Mouse (Mus musculus) brown adipose tissue, adult 24 weeks (tissue): Measurements from ENCODE around the gene Gm10188. TPM values are rescaled to one million over a fixed set of nuclear protein-coding genes. Genes with fewer than 3 reads are reported as not detected.

ENCODE experiments used
- H3K27ac ChIP-seq: fragments of 200-500 bp; replicated peaks from 2 replicates; pipeline ENCODE4 v1.5.1; 2012; ENCODE audit warnings: low read depth, mild to moderate bottlenecking, low read length
- H3K4me1 ChIP-seq: fragments of 200-500 bp; 2 replicates; pipeline ENCODE4 v1.6.1; 2012; ENCODE audit warnings: low read length, mixed read lengths; ENCODE audit not compliant: control insufficient read depth, insufficient read depth, insufficient read length
- H3K4me3 ChIP-seq: fragments of 200-500 bp; 2 replicates; pipeline ENCODE4 v1.5.1; 2012; ENCODE audit warnings: low read depth, mild to moderate bottlenecking, low read length, moderate library complexity; ENCODE audit not compliant: insufficient read depth
- polyA plus RNA-seq: library from polyadenylated mRNA; stranded (reverse); fragments of >200 nt; gene quantifications from 2 replicates; pipeline ENCODE4 v1.2.4, GENCODE M21; 2012; ENCODE audit not compliant: missing spikeins, insufficient read depth, insufficient read length

Gene Gm10188
- polyA plus RNA-seq, result not detected in 2 replicates

DNA sequence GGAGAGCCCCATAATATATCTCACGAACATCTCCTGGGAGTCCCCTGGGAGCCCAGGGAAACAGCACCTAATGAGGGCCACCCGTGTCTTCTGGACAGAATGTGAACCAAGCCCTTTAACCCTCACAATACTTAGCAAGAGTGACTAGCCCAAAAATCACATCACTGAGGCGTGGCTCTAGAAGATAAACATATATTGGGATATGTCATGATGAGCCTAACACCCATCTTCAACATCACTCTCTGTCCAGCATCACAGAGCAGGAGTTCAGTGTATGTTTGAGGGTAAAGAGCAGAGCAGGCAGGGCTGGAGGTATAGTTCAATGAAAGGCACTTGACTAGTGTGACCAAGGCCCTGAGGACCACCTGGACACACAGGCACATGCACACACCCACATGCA lies at the start of gene Gm10188:
Gm10188 (minus strand) TSS at position 101 of the 400 bp plus-strand sequence.
- no peaks in the 10 kb centered on the region for H3K4me1 ChIP-seq

GRCm38 (mm10) chr1:132277124-132277523 lies 47.6 kb upstream of the Gm10188 start:
- Histone ChIP-seq H3K4me3 (no peak overlapping the region), H3K4me1 (no peaks in the 10 kb centered on the region), H3K27ac (no peak overlapping the region)

More for the DNA sequence above, at the start of gene Gm10188:
- no peak within 1 kb of the TSS for H3K4me3 ChIP-seq
- H3K27ac ChIP-seq, result no peak within 1 kb of the TSS

DNA sequence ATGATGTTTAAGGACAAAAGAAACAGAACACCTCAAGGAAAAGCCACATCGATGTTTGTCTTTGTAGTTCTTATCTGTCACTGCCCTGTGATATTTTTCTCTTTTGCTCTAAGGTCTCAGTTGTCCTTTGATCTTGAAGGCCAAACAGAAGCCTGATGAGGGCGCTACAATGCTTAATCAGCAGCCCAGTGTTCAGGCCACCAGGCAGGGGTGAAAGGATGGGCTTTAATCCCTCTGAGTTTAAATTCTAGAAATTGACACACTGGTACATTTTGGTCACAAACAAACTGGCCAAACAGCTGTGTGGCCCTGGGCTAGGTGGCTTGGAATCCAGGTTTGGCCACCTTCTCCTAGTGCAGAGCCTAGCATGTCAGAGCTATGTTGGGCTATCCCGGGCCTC lies 47.1 kb upstream of the Gm10188 start:
- H3K4me3 ChIP-seq, result no peak overlapping the region
- no peak overlapping the region for H3K27ac ChIP-seq
- H3K4me1 ChIP-seq, result no peaks in the 10 kb centered on the region

DNA sequence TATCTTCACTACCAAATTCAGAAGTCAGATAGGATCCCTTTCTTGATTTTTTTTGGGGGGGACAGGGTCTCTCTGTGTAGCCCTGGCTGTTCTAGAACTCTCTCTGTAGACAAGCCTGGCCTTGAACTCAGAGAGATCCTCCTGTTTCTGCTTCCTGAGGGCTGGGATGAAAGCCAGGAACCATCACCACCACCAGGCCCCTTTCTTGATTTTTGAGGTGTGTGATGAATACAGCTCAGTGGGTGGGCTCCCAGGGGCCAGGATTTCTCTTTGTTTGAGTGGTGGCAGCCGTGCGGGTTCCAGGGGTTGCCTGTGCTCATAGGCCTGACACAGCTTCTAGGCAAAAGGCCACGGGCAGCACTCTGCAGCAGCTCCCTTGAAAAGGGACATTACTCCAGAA lies 41.7 kb upstream of the Gm10188 start:
- Histone ChIP-seq H3K4me1 (no peaks in the 10 kb centered on the region), H3K4me3 (no peak overlapping the region), H3K27ac (no peak overlapping the region)

DNA sequence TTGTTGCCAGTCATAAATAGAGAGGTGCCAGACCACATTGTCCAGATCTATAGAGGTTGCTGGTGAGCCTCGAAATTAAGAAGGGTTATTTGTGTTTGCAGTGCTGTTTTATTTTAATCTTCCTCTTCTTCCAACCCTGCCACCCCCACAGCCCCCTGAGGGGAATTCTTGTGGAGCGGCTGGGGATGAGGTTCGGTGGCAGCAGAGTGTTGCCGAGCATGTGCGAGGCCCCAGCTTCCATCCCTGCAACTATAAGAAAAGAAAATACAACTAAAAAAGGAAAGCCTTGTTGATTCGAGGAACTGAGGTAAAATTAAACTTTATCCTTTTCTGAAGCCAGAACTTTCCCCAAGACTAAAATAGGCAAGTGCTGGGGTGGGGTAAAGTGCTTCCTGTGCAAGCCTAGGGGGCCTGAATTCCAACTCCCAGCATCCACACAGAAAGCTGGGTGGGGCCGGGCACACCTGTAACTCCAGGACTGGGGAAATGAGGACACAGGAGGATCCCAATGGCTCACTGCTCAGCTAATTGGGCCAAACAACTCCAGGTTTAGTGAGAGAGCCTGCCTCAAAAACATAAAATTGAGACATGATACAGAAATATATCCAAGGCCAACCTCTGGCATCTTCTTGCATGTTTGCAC lies 39.0 kb upstream of the Gm10188 start:
- Histone ChIP-seq H3K4me1 (no peaks in the 10 kb centered on the region), H3K4me3 (no peak overlapping the region), H3K27ac (no peak overlapping the region)

GRCm38 (mm10) chr1:132267959-132268358 lies 38.4 kb upstream of the Gm10188 start:
- H3K27ac ChIP-seq, result no peak overlapping the region
- no peaks in the 10 kb centered on the region for H3K4me1 ChIP-seq
- no peak overlapping the region for H3K4me3 ChIP-seq

- Histone ChIP-seq H3K27ac (no peak overlapping the region), H3K4me1 (no peaks in the 10 kb centered on the region), H3K4me3 (no peak overlapping the region)
Measured at GRCm38 (mm10) chr1:132266791-132267557, 37.4 kb upstream of the Gm10188 start.

DNA sequence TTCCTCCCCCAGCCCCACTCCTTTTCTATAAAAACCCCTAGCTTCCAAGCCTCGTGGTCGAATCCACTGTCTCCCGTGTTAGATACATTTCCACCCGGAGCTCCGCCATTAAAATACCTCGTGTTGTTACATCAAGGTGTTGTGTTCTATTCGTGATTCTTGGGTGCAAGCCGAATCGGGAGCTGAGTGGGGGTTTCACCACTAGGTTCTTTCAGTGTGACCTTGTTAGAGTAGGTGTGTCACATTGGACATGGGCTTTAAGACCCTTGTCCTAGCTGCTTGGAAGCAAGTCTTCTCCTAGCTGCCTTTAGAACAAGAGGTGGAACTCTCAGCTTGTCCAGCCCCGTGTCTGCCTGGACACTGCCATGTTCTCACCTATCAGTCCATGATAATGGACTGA lies 36.4 kb upstream of the Gm10188 start:
- H3K4me1 ChIP-seq, result no peaks in the 10 kb centered on the region
- no peak overlapping the region for H3K27ac ChIP-seq

DNA sequence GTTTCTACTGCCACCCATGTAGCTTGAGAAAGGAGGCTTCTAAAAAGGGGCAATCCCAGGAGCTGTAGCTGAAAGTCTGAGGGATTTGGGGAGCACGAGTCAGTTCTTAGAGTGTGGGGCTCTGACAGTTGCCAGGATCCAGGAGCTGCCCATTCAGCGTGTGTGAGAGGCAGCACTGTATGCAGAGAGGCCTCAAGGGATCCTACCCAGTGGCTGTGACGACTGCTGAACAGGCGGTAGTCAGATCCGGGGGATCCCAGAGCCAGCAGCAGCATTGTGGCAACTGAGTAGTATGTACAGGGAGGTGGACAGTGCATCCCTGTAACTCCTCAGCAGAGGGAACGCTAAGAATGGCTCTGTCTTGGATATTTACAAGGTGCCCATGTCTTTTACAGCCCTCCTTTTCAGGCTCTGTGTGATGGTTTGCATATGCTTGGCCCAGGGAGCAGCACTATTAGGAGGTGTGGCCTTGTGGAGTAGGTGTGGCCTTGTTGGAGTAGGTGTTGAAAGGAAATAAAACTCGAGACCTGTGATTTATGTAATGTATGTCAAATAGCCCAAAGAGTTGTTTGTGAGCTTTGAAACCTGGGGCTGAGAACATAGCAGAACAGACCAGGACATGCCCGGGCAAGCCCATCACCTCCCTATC lies 35.8 kb upstream of the Gm10188 start:
- H3K27ac ChIP-seq, result no peak overlapping the region
- H3K4me1 ChIP-seq, result no peaks in the 10 kb centered on the region
- no peak overlapping the region for H3K4me3 ChIP-seq

More for the DNA sequence above, 36.4 kb upstream of the Gm10188 start:
- H3K4me3 ChIP-seq, result no peak overlapping the region

DNA sequence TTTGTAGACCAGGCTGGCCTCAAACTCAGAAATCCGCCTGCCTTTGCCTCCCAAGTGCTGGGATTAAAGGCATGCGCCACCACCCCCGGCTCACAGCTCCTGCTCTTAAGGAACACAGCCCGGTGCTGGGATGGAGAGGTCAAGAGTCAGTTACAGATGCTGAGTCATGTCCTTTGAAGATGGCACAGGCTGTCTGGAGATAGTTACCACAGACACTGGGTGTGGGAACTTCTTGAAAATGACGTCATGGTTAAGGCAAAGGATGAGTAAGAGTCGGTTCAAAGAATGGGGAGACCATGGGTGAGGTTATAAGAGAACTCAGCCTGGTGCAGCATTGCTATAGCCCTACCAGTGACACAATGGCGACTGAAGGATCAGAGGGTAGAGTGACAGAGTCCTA lies 35.0 kb upstream of the Gm10188 start:
- Histone ChIP-seq H3K4me1 (no peaks in the 10 kb centered on the region), H3K27ac (no peak overlapping the region), H3K4me3 (no peak overlapping the region)

GRCm38 (mm10) chr1:132263618-132264017 lies 34.1 kb upstream of the Gm10188 start:
- H3K27ac ChIP-seq, result no peak overlapping the region
- no peak overlapping the region for H3K4me3 ChIP-seq
- H3K4me1 ChIP-seq, result no peaks in the 10 kb centered on the region

GRCm38 (mm10) chr1:132261058-132261457 lies 31.5 kb upstream of the Gm10188 start:
- Histone ChIP-seq H3K4me3 (no peak overlapping the region), H3K27ac (no peak overlapping the region), H3K4me1 (no peaks in the 10 kb centered on the region)

- H3K4me1 ChIP-seq, result no peaks in the 10 kb centered on the region
- H3K4me3 ChIP-seq, result no peak overlapping the region
- no peak overlapping the region for H3K27ac ChIP-seq
Measured at GRCm38 (mm10) chr1:132260331-132260730, 30.8 kb upstream of the Gm10188 start.

GRCm38 (mm10) chr1:132254467-132254866 lies 24.9 kb upstream of the Gm10188 start:
- Histone ChIP-seq H3K4me1 (no peaks in the 10 kb centered on the region), H3K27ac (no peak overlapping the region), H3K4me3 (no peak overlapping the region)

GRCm38 (mm10) chr1:132246641-132247040 lies 17.1 kb upstream of the Gm10188 start:
- no peak overlapping the region for H3K4me3 ChIP-seq
- no peak overlapping the region for H3K27ac ChIP-seq
- H3K4me1 ChIP-seq, result no peaks in the 10 kb centered on the region
